Mouse (Mus musculus): Measurements from ENCODE around the gene Ccdc141. TPM values are rescaled to one million over a fixed set of nuclear protein-coding genes. Genes with fewer than 3 reads are reported as not detected.

The Ccdc141 gene
- polyA plus RNA-seq (2016; fragmentation: Nextera tagmentation; extraction: Ambion mirVana): 4.8 and 6.5 TPM in 2 replicates

- H3K36me3 ChIP-seq (replicated peaks): no peaks in the 10 kb centered on the region
- no peaks in the 10 kb centered on the region for H3K9me3 ChIP-seq
- peaks cover 50% of the 10 kb centered on the region for H3K4me1 ChIP-seq
- peak within 1 kb of the TSS; percentile 60 for H3K4me3 ChIP-seq
- no peaks in the 10 kb centered on the region; the same call in 1 of the 2 replicates for H3K27me3 ChIP-seq (replicated peaks; ENCODE audit: low read depth, poor library complexity, severe bottlenecking)
- peak within 1 kb of the TSS; percentile 83 for H3K27ac ChIP-seq (replicated peaks)
- no peak for DNase-seq (ENCODE audit: low spot score)
- 10% methylated on average over 5 of the region's 6 CpGs for WGBS
Observed at GRCm38 (mm10) chr2:77170633-77171105, at the start of gene Ccdc141. Ccdc141 (minus strand) TSS chr2:77170636.

GRCm38 (mm10) chr2:77212885-77213284 lies 42.4 kb upstream of the Ccdc141 start:
- 77% methylated on average over 5 of the region's 5 CpGs for WGBS
- no peak overlapping the region for H3K4me3 ChIP-seq
- no peaks in the 10 kb centered on the region for H3K9me3 ChIP-seq
- no peak overlapping the region for H3K27ac ChIP-seq (replicated peaks)
- H3K27me3 ChIP-seq (replicated peaks; ENCODE audit: low read depth, poor library complexity, severe bottlenecking): no peaks in the 10 kb centered on the region
- H3K4me1 ChIP-seq: no peaks in the 10 kb centered on the region
- peaks cover 79% of the 10 kb centered on the region for H3K36me3 ChIP-seq (replicated peaks)
- no peak for DNase-seq (ENCODE audit: low spot score)

- no peaks in the 10 kb centered on the region for H3K27me3 ChIP-seq (replicated peaks; ENCODE audit: low read depth, poor library complexity, severe bottlenecking)
- 94% methylated on average over 3 of the region's 3 CpGs for WGBS
- no peak overlapping the region for H3K4me3 ChIP-seq
- no peaks in the 10 kb centered on the region for H3K9me3 ChIP-seq
- no peak for DNase-seq (ENCODE audit: low spot score)
- H3K36me3 ChIP-seq (replicated peaks): peaks cover 64% of the 10 kb centered on the region
- no peak overlapping the region for H3K27ac ChIP-seq (replicated peaks)
- no peaks in the 10 kb centered on the region for H3K4me1 ChIP-seq
Observed at GRCm38 (mm10) chr2:77206951-77207350, 36.5 kb upstream of the Ccdc141 start.

GRCm38 (mm10) chr2:77203916-77204315 lies 33.5 kb upstream of the Ccdc141 start:
- H3K36me3 ChIP-seq (replicated peaks): peaks cover 43% of the 10 kb centered on the region
- H3K4me1 ChIP-seq: no peaks in the 10 kb centered on the region
- no peak for DNase-seq (ENCODE audit: low spot score)
- H3K9me3 ChIP-seq: no peaks in the 10 kb centered on the region
- H3K27me3 ChIP-seq (replicated peaks; ENCODE audit: low read depth, poor library complexity, severe bottlenecking): no peaks in the 10 kb centered on the region
- no peak overlapping the region for H3K27ac ChIP-seq (replicated peaks)
- WGBS: 66% methylated on average over 2 of the region's 2 CpGs
- H3K4me3 ChIP-seq: no peak overlapping the region

GRCm38 (mm10) chr2:77201900-77202299 lies 31.5 kb upstream of the Ccdc141 start:
- Histone ChIP-seq H3K4me1 (no peaks in the 10 kb centered on the region), H3K9me3 (no peaks in the 10 kb centered on the region), H3K27ac (replicated peaks) (no peak overlapping the region), H3K27me3 (replicated peaks; ENCODE audit: low read depth, poor library complexity, severe bottlenecking) (no peaks in the 10 kb centered on the region), H3K4me3 (no peak overlapping the region), H3K36me3 (replicated peaks) (peaks cover 48% of the 10 kb centered on the region)
- DNase-seq (ENCODE audit: low spot score): no peak
- WGBS: 95% methylated on average over 1 of the region's 1 CpGs

GRCm38 (mm10) chr2:77200958-77201614 lies 30.6 kb upstream of the Ccdc141 start:
- 92% methylated on average over 5 of the region's 5 CpGs for WGBS
- Histone ChIP-seq H3K27me3 (replicated peaks; ENCODE audit: low read depth, poor library complexity, severe bottlenecking) (no peaks in the 10 kb centered on the region), H3K36me3 (replicated peaks) (peaks cover 48% of the 10 kb centered on the region), H3K4me3 (no peak overlapping the region), H3K27ac (replicated peaks) (no peak overlapping the region), H3K9me3 (no peaks in the 10 kb centered on the region), H3K4me1 (no peaks in the 10 kb centered on the region)
- DNase-seq (ENCODE audit: low spot score): no peak

- Histone ChIP-seq H3K9me3 (no peaks in the 10 kb centered on the region), H3K27me3 (replicated peaks; ENCODE audit: low read depth, poor library complexity, severe bottlenecking) (no peaks in the 10 kb centered on the region), H3K27ac (replicated peaks) (no peak overlapping the region), H3K36me3 (replicated peaks) (peaks cover 46% of the 10 kb centered on the region), H3K4me1 (no peaks in the 10 kb centered on the region), H3K4me3 (no peak overlapping the region)
- 96% methylated on average over 4 of the region's 4 CpGs for WGBS
- no peak for DNase-seq (ENCODE audit: low spot score)
Observed at GRCm38 (mm10) chr2:77200379-77200778, 29.9 kb upstream of the Ccdc141 start.

GRCm38 (mm10) chr2:77198246-77198645 lies 27.8 kb upstream of the Ccdc141 start:
- DNase-seq (ENCODE audit: low spot score): no peak
- H3K4me1 ChIP-seq: no peaks in the 10 kb centered on the region
- no peaks in the 10 kb centered on the region for H3K27me3 ChIP-seq (replicated peaks; ENCODE audit: low read depth, poor library complexity, severe bottlenecking)
- 94% methylated on average over 5 of the region's 5 CpGs for WGBS
- no peaks in the 10 kb centered on the region for H3K9me3 ChIP-seq
- H3K36me3 ChIP-seq (replicated peaks): peaks cover 58% of the 10 kb centered on the region
- no peak overlapping the region for H3K27ac ChIP-seq (replicated peaks)
- no peak overlapping the region for H3K4me3 ChIP-seq

- WGBS: 90% methylated on average over 4 of the region's 4 CpGs
- H3K9me3 ChIP-seq: no peaks in the 10 kb centered on the region
- H3K27me3 ChIP-seq (replicated peaks; ENCODE audit: low read depth, poor library complexity, severe bottlenecking): no peaks in the 10 kb centered on the region
- no peak overlapping the region for H3K27ac ChIP-seq (replicated peaks)
- H3K4me1 ChIP-seq: no peaks in the 10 kb centered on the region
- no peak overlapping the region for H3K4me3 ChIP-seq
- H3K36me3 ChIP-seq (replicated peaks): peaks cover 58% of the 10 kb centered on the region
- no peak for DNase-seq (ENCODE audit: low spot score)
Observed at GRCm38 (mm10) chr2:77196819-77197218, 26.4 kb upstream of the Ccdc141 start.

- WGBS: 92% methylated on average over 5 of the region's 5 CpGs
- Histone ChIP-seq H3K4me1 (no peaks in the 10 kb centered on the region), H3K36me3 (replicated peaks) (peaks cover 70% of the 10 kb centered on the region), H3K9me3 (no peaks in the 10 kb centered on the region), H3K27me3 (replicated peaks; ENCODE audit: low read depth, poor library complexity, severe bottlenecking) (no peaks in the 10 kb centered on the region), H3K27ac (replicated peaks) (no peak overlapping the region), H3K4me3 (no peak overlapping the region)
- no peak for DNase-seq (ENCODE audit: low spot score)
Observed at GRCm38 (mm10) chr2:77195056-77195455, 24.6 kb upstream of the Ccdc141 start.

- Histone ChIP-seq H3K27me3 (replicated peaks; ENCODE audit: low read depth, poor library complexity, severe bottlenecking) (no peaks in the 10 kb centered on the region), H3K4me3 (no peak overlapping the region), H3K4me1 (no peaks in the 10 kb centered on the region), H3K36me3 (replicated peaks) (peaks cover 78% of the 10 kb centered on the region), H3K9me3 (no peaks in the 10 kb centered on the region), H3K27ac (replicated peaks) (no peak overlapping the region)
- no peak for DNase-seq (ENCODE audit: low spot score)
- 93% methylated on average over 3 of the region's 3 CpGs for WGBS
Observed at GRCm38 (mm10) chr2:77191811-77192210, 21.4 kb upstream of the Ccdc141 start.

- Histone ChIP-seq H3K4me3 (no peak overlapping the region), H3K27me3 (replicated peaks; ENCODE audit: low read depth, poor library complexity, severe bottlenecking) (no peaks in the 10 kb centered on the region), H3K9me3 (no peaks in the 10 kb centered on the region), H3K4me1 (no peaks in the 10 kb centered on the region), H3K36me3 (replicated peaks) (peaks cover 82% of the 10 kb centered on the region), H3K27ac (replicated peaks) (no peak overlapping the region)
- WGBS: 94% methylated on average over 7 of the region's 7 CpGs
- DNase-seq (ENCODE audit: low spot score): no peak
Observed at GRCm38 (mm10) chr2:77190891-77191290, 20.5 kb upstream of the Ccdc141 start.

GRCm38 (mm10) chr2:77190301-77190700 lies 19.9 kb upstream of the Ccdc141 start:
- Histone ChIP-seq H3K36me3 (replicated peaks) (peaks cover 81% of the 10 kb centered on the region), H3K27ac (replicated peaks) (no peak overlapping the region), H3K4me1 (no peaks in the 10 kb centered on the region), H3K4me3 (no peak overlapping the region), H3K9me3 (no peaks in the 10 kb centered on the region), H3K27me3 (replicated peaks; ENCODE audit: low read depth, poor library complexity, severe bottlenecking) (no peaks in the 10 kb centered on the region)
- no peak for DNase-seq (ENCODE audit: low spot score)
- WGBS: 87% methylated on average over 3 of the region's 3 CpGs

Data from embryonic facial prominence, embryonic 10.5 days (tissue).